Mouse (Mus musculus) midbrain, embryonic 14.5 days (tissue): ENCODE results near the gene Tfb1m. TPM values are rescaled to one million over a fixed set of nuclear protein-coding genes. Genes with fewer than 3 reads are reported as not detected.

Experiments
- ATAC-seq: fragments of 200-750 bp; cut with Nextera tagmentation; 2 replicates; pipeline ENCODE4 v1.8.0; 2017; ENCODE audit warnings: moderate number of reproducible peaks, moderate library complexity; ENCODE audit not compliant: low FRiP score, low TSS enrichment
- DNase-seq: peaks from one replicate; pipeline ENCODE4 v3.0.0-alpha.2; 2015
- H3K27ac ChIP-seq: fragments of 300-500 bp; sonication (generic); replicated peaks from 2 replicates; pipeline ENCODE4 v1.5.1; 2014; ENCODE audit warnings: mild to moderate bottlenecking, low read depth, low read length, moderate library complexity
- H3K27me3 ChIP-seq: fragments of 300-500 bp; sonication (generic); 2 replicates; pipeline ENCODE4 v1.6.1; 2014; ENCODE audit warnings: low read length, control low read depth, mixed read lengths; ENCODE audit not compliant: control insufficient read depth, insufficient read depth
- H3K36me3 ChIP-seq: fragments of 300-500 bp; sonication (generic); 2 replicates; pipeline ENCODE4 v1.6.1; 2014; ENCODE audit warnings: low read length, control low read depth; ENCODE audit not compliant: control insufficient read depth, insufficient read depth
- H3K4me1 ChIP-seq: fragments of 300-500 bp; sonication (generic); 2 replicates; pipeline ENCODE4 v1.6.1; 2014; ENCODE audit warnings: mild to moderate bottlenecking, antibody characterized with exemption, low read length, control low read depth; ENCODE audit not compliant: control insufficient read depth, insufficient read depth
- H3K4me2 ChIP-seq: fragments of 300-500 bp; sonication (generic); 2 replicates; pipeline ENCODE4 v1.6.1; 2014; ENCODE audit warnings: mild to moderate bottlenecking, low read length, moderate library complexity
- H3K4me3 ChIP-seq: fragments of 300-500 bp; sonication (generic); replicated peaks from 2 replicates; pipeline ENCODE4 v1.5.1; 2014; ENCODE audit warnings: low read depth, low read length
- H3K9ac ChIP-seq: fragments of 300-500 bp; sonication (generic); replicated peaks from 2 replicates; pipeline ENCODE4 v1.6.1; 2014; ENCODE audit warnings: mild to moderate bottlenecking, low read length, moderate library complexity
- H3K9me3 ChIP-seq: fragments of 300-500 bp; sonication (generic); 2 replicates; pipeline ENCODE4 v1.6.1; 2016; ENCODE audit warnings: low read length, control low read depth, mixed read lengths; ENCODE audit not compliant: control insufficient read depth
- WGBS: fragments of 180-500 bp; shearing (Covaris S2); extraction: QIAGEN DNeasy Blood & Tissue Kit; methylation state at CpG from one replicate; pipeline ENCODE4 v1.1.7; 2014; 5-methylcytosine and 5-hydroxymethylcytosine counted together
- polyA plus RNA-seq: library from polyadenylated mRNA; unstranded; fragments of >200 nt; fragmentation: Nextera tagmentation; extraction: Ambion mirVana; gene quantifications from 2 replicates; pipeline ENCODE4 v1.2.1, GENCODE M21; 2014

The Tfb1m gene
- 12.4 and 12.7 TPM in 2 replicates for polyA plus RNA-seq

DNA sequence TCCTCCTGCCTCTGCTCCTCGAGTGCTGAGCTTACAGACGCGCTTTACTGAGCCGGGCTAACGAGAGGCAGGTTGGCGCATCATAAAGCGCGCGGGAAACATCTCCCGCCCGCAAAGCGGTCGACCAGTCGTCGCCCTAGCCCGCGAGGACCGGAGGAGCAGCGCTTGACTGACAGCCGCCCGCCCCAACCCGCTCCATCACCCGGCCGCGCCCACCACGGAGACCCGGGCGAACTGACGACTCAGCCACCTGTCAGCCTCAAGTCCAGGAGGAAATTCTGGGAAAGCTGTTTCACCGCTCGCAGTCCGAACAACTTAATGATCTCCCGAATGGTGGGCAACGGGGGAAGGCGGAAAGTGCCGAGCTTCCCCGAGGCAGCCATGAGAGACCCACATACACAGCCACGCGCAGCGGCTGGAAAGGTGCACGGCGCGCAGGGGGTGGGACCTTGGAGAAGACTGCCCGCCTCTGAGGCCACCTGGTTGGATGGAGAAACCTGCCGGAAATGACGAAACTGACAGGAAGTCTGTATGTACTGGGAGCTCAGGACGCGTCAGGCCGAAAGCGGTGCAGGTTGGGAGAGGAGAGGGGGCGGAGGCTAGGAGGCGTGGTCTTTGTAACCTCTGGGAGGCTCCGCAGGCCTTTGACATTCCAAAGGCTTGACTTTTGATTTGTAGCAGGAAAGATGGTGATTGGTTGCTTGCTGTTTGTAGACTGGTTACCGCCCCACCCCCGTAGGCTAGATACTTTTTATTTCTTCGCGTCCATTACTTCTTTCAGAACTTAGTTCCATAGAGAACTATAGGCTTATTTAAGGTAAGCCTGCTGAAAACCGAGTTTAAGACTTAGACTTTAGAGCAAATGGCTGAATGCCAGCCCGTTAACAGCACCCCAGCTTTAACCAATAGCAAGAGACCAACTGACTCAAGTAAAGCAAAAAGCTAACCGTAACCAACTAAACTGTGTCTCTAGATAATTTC, at the start of gene Tfb1m:
Gene Tfb1m, minus strand, starts transcription at position 451 of the 981 bp plus-strand sequence.
- ATAC-seq: peak; percentile 100

DNA sequence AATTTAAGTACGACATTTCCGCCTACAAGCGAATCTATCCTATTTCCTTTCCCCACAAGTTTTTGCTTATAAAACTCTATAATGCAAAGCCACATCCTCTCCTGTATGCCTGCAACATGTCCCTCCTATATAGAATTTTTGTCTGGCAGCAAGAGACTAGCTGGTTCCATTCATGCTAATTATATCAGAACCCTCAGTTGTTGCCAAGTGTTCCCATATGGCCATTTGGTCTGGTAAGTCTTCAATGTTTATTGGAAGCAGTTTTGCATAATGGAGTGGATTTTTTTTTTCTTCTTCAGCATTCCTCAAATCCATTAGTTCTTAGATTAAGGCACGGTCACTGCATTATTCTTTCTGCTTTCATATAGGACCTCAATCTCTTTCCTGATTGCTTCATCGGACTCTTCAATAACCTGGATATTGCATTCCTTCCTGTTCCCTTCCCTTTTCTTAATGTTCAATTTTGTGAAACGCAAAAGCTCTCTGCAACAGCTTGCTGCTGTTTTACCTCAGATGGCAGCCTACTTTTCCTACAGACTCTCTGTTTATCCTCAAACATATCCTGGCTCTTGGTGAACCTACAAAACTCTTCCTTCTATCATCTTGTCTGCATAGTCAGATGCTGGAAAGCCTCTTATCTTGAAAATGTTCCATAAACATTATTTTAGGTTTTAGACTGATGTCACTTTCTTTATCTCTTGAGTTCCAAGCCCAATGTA, 45.5 kb upstream of the Tfb1m start:
- no peak overlapping the region for H3K9ac ChIP-seq
- H3K4me2 ChIP-seq: no peak overlapping the region
- no peak overlapping the region for H3K27ac ChIP-seq
- H3K4me3 ChIP-seq: no peak overlapping the region
- no peaks in the 10 kb centered on the region for H3K27me3 ChIP-seq
- H3K36me3 ChIP-seq: no peaks in the 10 kb centered on the region
- H3K9me3 ChIP-seq: no peaks in the 10 kb centered on the region
- no peaks in the 10 kb centered on the region for H3K4me1 ChIP-seq
- ATAC-seq (no peak), DNase-seq (no peak)
- 93% methylated on average over 6 of the region's 6 CpGs for WGBS

More for the DNA sequence above, at the start of gene Tfb1m:
- H3K4me2 ChIP-seq: peak within 1 kb of the TSS; percentile 70
- peak within 1 kb of the TSS; percentile 88 for H3K27ac ChIP-seq
- H3K9ac ChIP-seq: peak within 1 kb of the TSS; percentile 50
- H3K9me3 ChIP-seq: no peaks in the 10 kb centered on the region
- WGBS: 1% methylated on average over 60 of the region's 60 CpGs
- H3K4me1 ChIP-seq: peaks cover 3% of the 10 kb centered on the region; the same call in 1 of the 2 replicates
- peak within 1 kb of the TSS; percentile 60 for H3K4me3 ChIP-seq
- no peaks in the 10 kb centered on the region; the same call in 1 of the 2 replicates for H3K36me3 ChIP-seq
- H3K27me3 ChIP-seq: no peaks in the 10 kb centered on the region
- DNase-seq: peak; percentile 99

DNA sequence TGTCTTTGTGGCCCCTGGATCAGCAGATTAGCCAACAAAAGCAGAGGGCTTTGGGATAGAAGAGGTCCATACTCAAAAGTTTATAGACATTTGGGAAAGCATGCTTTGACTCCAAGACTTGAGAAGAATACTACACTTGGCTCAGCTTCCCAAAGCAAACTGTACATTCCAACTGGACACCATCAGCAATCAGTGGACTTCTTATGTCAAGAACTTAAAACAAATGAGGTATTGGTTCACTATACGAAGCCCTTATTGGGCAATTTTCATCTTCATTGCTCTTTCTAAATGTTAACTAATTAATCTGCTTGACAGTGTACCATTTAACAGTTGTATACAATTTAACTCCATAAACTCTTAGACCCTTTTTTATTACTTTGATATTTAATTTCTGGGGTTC, 40.8 kb upstream of the Tfb1m start:
- 83% methylated on average over 1 of the region's 1 CpGs for WGBS
- Histone ChIP-seq H3K27ac (no peak overlapping the region), H3K4me2 (no peak overlapping the region), H3K4me1 (no peaks in the 10 kb centered on the region), H3K4me3 (no peak overlapping the region), H3K9ac (no peak overlapping the region), H3K9me3 (no peaks in the 10 kb centered on the region), H3K27me3 (no peaks in the 10 kb centered on the region), H3K36me3 (no peaks in the 10 kb centered on the region)
- ATAC-seq: no peak
- DNase-seq: no peak

DNA sequence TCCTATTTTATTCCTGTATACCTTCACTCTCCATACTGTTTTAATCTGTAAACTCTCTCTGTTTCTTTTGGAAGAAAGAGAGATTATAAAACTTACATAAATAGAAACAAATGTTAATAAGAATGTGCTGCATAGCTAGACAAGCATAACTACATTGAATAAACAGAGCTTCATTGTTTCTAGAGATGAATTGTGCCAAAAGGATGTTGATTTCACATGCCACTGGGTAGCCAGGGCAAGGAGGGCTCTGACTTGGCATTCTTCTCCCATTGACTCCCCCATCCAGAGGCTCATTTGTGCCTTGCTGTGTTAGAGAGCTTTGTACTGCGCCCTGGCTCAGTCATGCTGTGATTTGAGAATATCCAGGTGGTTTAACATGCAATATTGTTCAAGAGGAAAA, 40.3 kb upstream of the Tfb1m start:
- H3K9me3 ChIP-seq: no peaks in the 10 kb centered on the region
- ATAC-seq (no peak), DNase-seq (no peak)
- no peaks in the 10 kb centered on the region for H3K36me3 ChIP-seq
- no peak overlapping the region for H3K4me2 ChIP-seq
- no peaks in the 10 kb centered on the region for H3K4me1 ChIP-seq
- H3K9ac ChIP-seq: no peak overlapping the region
- 64% methylated on average over 1 of the region's 1 CpGs for WGBS
- no peak overlapping the region for H3K4me3 ChIP-seq
- no peak overlapping the region for H3K27ac ChIP-seq
- no peaks in the 10 kb centered on the region for H3K27me3 ChIP-seq

DNA sequence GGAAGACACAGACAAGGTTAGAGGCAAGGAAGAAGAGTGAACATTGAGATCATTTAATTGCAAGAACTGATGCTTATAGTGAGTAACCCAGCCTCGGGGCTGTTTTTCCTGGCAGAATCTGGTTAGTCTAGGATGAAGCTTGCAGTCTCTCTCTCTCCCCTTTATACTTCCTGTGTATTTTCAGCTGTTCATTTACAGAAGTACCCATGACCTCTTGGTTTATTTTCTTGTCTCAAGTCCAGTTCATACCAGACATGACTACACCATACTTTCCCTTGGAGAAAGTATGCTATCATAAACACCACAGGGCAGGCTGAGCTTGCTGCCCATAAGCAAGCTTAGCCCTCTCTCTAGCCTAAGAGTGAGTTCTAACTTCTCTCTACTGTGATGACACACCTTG, 39.5 kb upstream of the Tfb1m start:
- Histone ChIP-seq H3K27ac (no peak overlapping the region), H3K27me3 (no peaks in the 10 kb centered on the region), H3K36me3 (no peaks in the 10 kb centered on the region), H3K9me3 (no peaks in the 10 kb centered on the region), H3K4me1 (no peaks in the 10 kb centered on the region), H3K4me3 (no peak overlapping the region), H3K4me2 (no peak overlapping the region), H3K9ac (no peak overlapping the region)
- DNase-seq (no peak), ATAC-seq (no peak)
- WGBS: 94% methylated on average over 1 of the region's 1 CpGs

DNA sequence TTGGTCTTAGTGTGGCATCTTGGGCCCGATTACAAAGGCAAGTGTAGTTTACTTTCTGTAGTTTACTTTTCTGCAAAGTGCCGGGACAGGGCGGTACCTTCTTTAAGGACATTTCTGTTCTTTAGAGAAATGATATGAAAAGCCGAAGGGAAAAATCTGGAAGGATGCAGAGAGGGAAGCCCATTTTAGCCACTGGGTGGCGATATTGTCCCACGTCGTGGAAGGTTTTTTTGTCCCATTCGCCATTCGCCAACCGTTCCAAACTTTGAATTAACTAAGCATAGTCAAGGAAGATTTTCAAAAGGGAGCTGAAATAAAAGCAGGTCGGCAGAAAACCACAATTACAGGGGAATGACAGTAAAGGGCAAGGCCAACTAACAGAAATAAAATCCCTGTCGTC, 13.3 kb upstream of the Tfb1m start:
- H3K4me3 ChIP-seq: no peak overlapping the region
- ATAC-seq: peak; percentile 2; the same call in 1 of the 2 replicates
- H3K27ac ChIP-seq: no peak overlapping the region
- no peaks in the 10 kb centered on the region for H3K9me3 ChIP-seq
- WGBS: 6% methylated on average over 12 of the region's 12 CpGs
- no peaks in the 10 kb centered on the region for H3K27me3 ChIP-seq
- H3K9ac ChIP-seq: no peak overlapping the region
- no peaks in the 10 kb centered on the region for H3K4me1 ChIP-seq
- DNase-seq: peak; percentile 94
- no peak overlapping the region for H3K4me2 ChIP-seq
- no peaks in the 10 kb centered on the region for H3K36me3 ChIP-seq

DNA sequence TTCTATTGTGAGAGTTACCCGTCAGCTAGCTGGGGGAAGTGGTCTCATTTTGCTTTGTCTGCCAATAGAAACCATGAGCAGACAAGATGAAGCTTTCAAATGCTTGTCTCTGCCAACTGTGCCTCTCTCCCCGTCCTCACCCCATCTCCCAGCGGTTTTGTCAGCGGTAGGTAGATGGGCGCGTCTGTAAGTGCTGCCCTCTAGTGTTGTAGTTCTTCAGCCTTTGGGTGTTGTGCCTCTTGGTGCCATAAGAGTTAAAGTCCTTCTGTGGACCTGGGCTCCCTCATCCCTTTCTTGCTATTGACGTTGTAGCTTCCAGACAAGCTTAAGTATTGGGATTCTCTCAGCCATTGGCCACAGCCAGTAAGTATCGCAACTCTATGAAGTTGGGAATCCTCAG, 4.8 kb upstream of the Tfb1m start:
- peaks cover 3% of the 10 kb centered on the region; the same call in 1 of the 2 replicates for H3K4me1 ChIP-seq
- H3K36me3 ChIP-seq: no peaks in the 10 kb centered on the region
- ATAC-seq (no peak), DNase-seq (no peak)
- no peak overlapping the region for H3K4me2 ChIP-seq
- no peaks in the 10 kb centered on the region for H3K9me3 ChIP-seq
- no peaks in the 10 kb centered on the region for H3K27me3 ChIP-seq
- no peak overlapping the region for H3K4me3 ChIP-seq
- WGBS: 57% methylated on average over 8 of the region's 8 CpGs
- no peak overlapping the region for H3K27ac ChIP-seq
- no peak overlapping the region for H3K9ac ChIP-seq

DNA sequence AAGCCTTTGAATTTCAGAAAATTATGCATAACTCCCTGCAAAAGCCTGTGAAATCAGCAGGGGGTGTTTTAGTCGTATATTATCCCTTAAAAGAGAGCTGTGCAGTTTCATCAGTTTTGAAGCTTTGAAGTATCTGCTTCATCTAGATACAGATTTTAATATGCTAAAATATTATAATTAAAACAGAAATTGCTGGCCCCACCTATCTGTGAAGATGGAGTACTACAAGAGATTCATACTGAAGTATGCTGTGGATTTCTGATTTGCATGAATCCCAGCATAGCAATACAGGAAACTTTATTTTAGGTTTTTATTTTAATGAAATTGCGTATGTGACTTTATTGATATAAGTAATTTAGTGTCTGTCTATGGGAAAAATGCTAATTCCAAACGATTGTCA, 3.0 kb upstream of the Tfb1m start:
- DNase-seq (peak; percentile 59), ATAC-seq (no peak)
- Histone ChIP-seq H3K4me1 (peaks cover 3% of the 10 kb centered on the region; the same call in 1 of the 2 replicates), H3K4me3 (no peak overlapping the region), H3K9me3 (no peaks in the 10 kb centered on the region), H3K27me3 (no peaks in the 10 kb centered on the region), H3K9ac (no peak overlapping the region), H3K27ac (no peak overlapping the region), H3K4me2 (no peak overlapping the region), H3K36me3 (no peaks in the 10 kb centered on the region)
- 76% methylated on average over 3 of the region's 3 CpGs for WGBS
